Mouse (Mus musculus) liver, postnatal 0 days (tissue): ENCODE measurements around the gene Orm1. TPM values are rescaled to one million over a fixed set of nuclear protein-coding genes. Genes with fewer than 3 reads are reported as not detected.

ENCODE experiments used
- ATAC-seq: fragments of 200-750 bp; cut with Nextera tagmentation; 2 replicates; pipeline ENCODE4 v1.8.0; 2017; ENCODE audit warnings: mild to moderate bottlenecking, moderate library complexity
- DNase-seq: peaks from one replicate; pipeline ENCODE4 v3.0.0-alpha.2; 2016
- H3K27ac ChIP-seq: fragments of 300-500 bp; sonication (generic); 2 replicates; pipeline ENCODE4 v1.5.1; 2014; ENCODE audit warnings: antibody characterized with exemption, moderate library complexity, mild to moderate bottlenecking, low read depth
- H3K27me3 ChIP-seq: fragments of 300-500 bp; sonication (generic); 2 replicates; pipeline ENCODE4 v1.6.1; 2014; ENCODE audit warnings: low read length, control low read depth, mixed read lengths; ENCODE audit not compliant: insufficient read depth
- H3K36me3 ChIP-seq: fragments of 300-500 bp; sonication (generic); replicated peaks from 2 replicates; pipeline ENCODE4 v1.6.1; 2014; ENCODE audit warnings: mild to moderate bottlenecking, control low read depth, low read length, moderate library complexity, mixed read lengths; ENCODE audit not compliant: insufficient read depth
- H3K4me1 ChIP-seq: fragments of 300-500 bp; sonication (generic); 2 replicates; pipeline ENCODE4 v1.6.1; 2014; ENCODE audit warnings: antibody characterized with exemption, mild to moderate bottlenecking, control low read depth; ENCODE audit not compliant: insufficient read depth
- H3K4me2 ChIP-seq: fragments of 300-500 bp; sonication (generic); 2 replicates; pipeline ENCODE4 v1.6.1; 2014; ENCODE audit warnings: low read depth, mild to moderate bottlenecking, low read length, moderate library complexity, mixed read lengths
- H3K4me3 ChIP-seq: fragments of 300-500 bp; sonication (generic); 2 replicates; pipeline ENCODE4 v1.5.1; 2014; ENCODE audit warnings: low read depth, low read length
- H3K9ac ChIP-seq: fragments of 300-500 bp; sonication (generic); replicated peaks from 2 replicates; pipeline ENCODE4 v1.6.1; 2014; ENCODE audit warnings: mild to moderate bottlenecking, moderate library complexity
- H3K9me3 ChIP-seq: fragments of 300-500 bp; sonication (generic); 2 replicates; pipeline ENCODE4 v1.6.1; 2016; ENCODE audit warnings: mild to moderate bottlenecking, control low read depth, low read length, mixed read lengths
- CTCF ChIP-seq: sonication (generic); IDR thresholded peaks from 2 replicates; pipeline ENCODE4 v1.5.1; 2016; ENCODE audit warnings: antibody characterized with exemption, low read depth
- EP300 ChIP-seq: IDR thresholded peaks from 2 replicates; pipeline ENCODE4 v1.6.1; 2016; ENCODE audit warnings: antibody characterized with exemption, low read depth, mild to moderate bottlenecking
- WGBS: fragments of 180-500 bp; shearing (Covaris S2); extraction: QIAGEN DNeasy Blood & Tissue Kit; methylation state at CpG from one replicate; pipeline ENCODE4 v1.1.7; 2014; ENCODE audit not compliant: insufficient replicate concordance; 5-methylcytosine and 5-hydroxymethylcytosine counted together
- polyA plus RNA-seq: library from polyadenylated mRNA; unstranded; fragments of >200 nt; fragmentation: Nextera tagmentation; extraction: Ambion mirVana; gene quantifications from 2 replicates; pipeline ENCODE4 v1.2.1, GENCODE M21; 2015

Orm1 gene
- polyA plus RNA-seq, 1 experiment from 2014 or later: 2.5 TPM

DNA sequence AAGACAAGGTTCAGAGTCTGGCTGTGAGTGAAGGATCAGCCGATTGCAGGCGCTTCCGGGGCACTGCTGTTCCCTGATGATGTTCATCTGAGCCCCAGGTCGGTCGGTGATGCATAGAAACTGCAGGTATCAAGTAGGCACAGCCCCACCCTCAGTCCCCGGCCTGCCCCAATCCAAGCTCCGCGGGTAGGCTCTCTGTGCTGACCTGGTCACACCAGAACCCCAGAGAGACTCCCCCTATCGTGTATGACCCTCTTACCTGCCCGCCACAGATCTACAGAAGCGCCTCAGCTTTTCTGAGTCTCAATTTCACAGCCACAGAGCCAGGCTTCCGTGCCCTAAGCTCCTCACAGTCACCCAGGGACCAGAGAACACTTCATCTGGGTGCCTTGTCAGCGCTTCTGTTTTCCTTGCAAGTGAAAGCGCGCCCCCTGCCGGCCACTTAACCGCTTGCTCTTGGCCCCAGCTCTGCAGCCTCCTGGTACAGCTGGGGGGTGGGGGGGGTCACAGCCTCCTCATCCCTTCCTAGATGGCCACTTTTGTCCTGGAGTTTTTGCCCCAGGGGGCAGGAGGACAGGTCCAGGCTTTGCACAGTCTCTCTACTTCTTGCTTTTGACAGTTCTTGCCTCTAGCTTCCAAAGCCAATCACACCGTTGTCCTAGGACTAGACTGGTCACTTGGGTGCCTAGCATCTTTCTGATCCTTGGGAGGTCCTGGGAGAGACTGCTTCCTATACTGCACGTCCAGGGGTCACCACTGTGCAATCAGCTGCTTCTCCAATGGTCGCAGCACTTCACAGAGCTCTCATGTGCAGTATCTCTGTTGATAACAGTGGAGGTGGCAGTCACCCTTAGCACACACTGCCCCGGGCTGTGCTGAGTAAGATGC lies 36.9 kb upstream of the Orm1 start:
- TF ChIP-seq CTCF (peak; percentile 86), EP300 (no peak)
- Histone ChIP-seq H3K9ac (no peak overlapping the region), H3K4me1 (no peaks in the 10 kb centered on the region), H3K9me3 (no peaks in the 10 kb centered on the region), H3K27ac (no peak overlapping the region), H3K4me3 (no peak overlapping the region), H3K36me3 (no peaks in the 10 kb centered on the region), H3K27me3 (no peaks in the 10 kb centered on the region), H3K4me2 (no peak overlapping the region)
- WGBS: 35% methylated on average over 21 of the region's 21 CpGs
- ATAC-seq: peak; percentile 60
- peak; percentile 91 for DNase-seq

DNA sequence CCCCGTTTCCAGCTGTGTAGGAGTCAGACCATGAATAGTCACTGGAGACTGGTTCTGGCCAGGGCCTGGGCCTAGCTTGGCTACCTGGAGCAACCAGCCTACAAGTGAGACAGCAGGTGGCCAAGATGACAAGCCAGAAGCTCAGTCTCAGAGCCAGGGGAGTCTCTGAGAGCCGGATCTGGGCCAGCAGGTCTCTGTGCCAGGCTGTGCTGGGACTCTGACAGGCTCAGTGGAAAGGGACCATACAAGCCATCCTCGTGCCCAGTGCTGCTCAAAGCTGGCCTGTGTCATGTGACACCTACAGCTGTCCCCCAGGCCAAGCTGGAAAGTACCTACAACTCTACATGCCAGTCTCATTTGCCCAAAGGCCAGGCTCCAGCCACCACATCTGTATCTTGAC lies 36.0 kb upstream of the Orm1 start:
- Histone ChIP-seq H3K4me2 (no peak overlapping the region), H3K36me3 (no peaks in the 10 kb centered on the region), H3K9ac (no peak overlapping the region), H3K9me3 (no peaks in the 10 kb centered on the region), H3K27ac (no peak overlapping the region), H3K27me3 (no peaks in the 10 kb centered on the region), H3K4me3 (no peak overlapping the region), H3K4me1 (no peaks in the 10 kb centered on the region)
- WGBS: 72% methylated on average over 3 of the region's 3 CpGs
- DNase-seq (no peak), ATAC-seq (no peak)
- TF ChIP-seq CTCF (no peak), EP300 (no peak)

DNA sequence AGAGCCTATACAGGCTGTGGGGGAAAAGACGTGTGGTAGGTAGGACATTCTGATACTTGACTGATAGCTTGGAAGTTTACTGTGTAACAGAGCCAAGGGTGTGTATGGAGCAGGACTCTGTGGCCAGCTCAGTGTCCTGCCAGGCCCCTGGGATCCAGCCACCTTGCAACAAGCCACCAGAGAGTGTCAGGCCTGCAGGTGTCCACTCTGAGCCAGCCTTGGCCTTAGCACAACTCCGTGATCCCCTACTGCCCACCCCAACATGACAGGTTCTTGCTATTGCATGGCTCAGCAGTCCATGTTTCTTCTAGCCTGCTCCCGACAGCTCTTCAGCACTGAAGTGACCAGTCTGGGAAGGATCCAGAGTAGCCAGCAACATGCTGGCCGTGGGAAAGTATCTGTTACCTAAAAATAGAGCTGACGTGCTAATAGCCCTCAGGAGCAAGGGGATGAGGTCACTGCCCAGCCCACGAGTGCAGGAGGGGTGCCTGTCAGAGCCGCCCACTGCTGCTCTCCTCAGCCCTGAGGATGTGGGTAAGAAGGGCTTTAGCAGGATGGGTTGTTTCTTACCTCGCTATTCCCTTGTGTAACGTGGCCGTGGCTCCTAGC lies 34.0 kb upstream of the Orm1 start:
- TF ChIP-seq EP300 (no peak), CTCF (no peak)
- no peaks in the 10 kb centered on the region for H3K27me3 ChIP-seq
- H3K4me1 ChIP-seq: no peaks in the 10 kb centered on the region
- WGBS: 59% methylated on average over 10 of the region's 10 CpGs
- no peak overlapping the region for H3K27ac ChIP-seq
- DNase-seq (no peak), ATAC-seq (no peak)
- no peak overlapping the region for H3K9ac ChIP-seq
- H3K4me3 ChIP-seq: no peak overlapping the region
- no peak overlapping the region for H3K4me2 ChIP-seq
- no peaks in the 10 kb centered on the region for H3K9me3 ChIP-seq
- H3K36me3 ChIP-seq: no peaks in the 10 kb centered on the region

DNA sequence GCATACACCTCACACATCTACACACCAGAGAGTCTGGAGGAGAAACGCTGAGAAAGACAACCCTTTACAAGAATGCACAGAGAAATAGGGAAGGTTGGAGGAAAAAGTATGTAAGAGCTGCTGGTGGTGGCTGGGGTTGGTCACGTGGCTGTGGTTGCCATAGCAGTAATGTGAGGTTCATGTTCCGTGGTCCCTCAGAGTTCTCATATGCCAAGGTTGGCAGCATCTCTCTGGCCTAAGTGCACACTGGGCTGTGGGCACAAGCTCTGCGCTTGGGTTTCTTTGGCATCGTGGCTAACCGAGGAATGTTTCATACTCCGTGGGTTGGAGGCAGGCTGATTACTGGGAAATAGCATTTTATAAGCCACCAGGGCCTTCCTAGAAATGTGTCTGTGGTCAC lies 32.9 kb upstream of the Orm1 start:
- TF ChIP-seq CTCF (no peak), EP300 (no peak)
- H3K27ac ChIP-seq: no peak overlapping the region
- no peaks in the 10 kb centered on the region for H3K27me3 ChIP-seq
- WGBS: 79% methylated on average over 7 of the region's 7 CpGs
- no peaks in the 10 kb centered on the region for H3K36me3 ChIP-seq
- ATAC-seq (no peak), DNase-seq (no peak)
- H3K9me3 ChIP-seq: no peaks in the 10 kb centered on the region
- H3K4me3 ChIP-seq: no peak overlapping the region
- no peak overlapping the region for H3K9ac ChIP-seq
- no peak overlapping the region for H3K4me2 ChIP-seq
- no peaks in the 10 kb centered on the region for H3K4me1 ChIP-seq

DNA sequence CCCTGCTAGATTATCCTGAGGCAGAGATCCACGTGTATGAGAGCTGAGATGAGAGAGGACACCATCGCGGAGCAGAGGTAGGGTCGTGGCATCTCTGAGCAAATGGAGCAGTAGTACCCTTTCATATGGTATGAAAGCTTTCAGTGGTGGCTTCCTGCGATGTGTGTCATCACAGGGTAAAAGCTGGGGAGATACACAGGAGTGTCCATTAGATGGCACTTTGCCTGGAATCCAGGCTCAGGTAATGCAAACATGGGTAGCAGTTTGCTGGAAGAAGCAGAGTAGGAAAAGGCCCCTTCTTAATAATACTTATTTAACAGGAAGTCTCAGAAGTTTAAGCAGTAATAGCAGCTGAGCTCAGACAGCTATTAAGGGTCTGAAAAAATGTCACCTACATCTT lies 30.3 kb upstream of the Orm1 start:
- H3K4me2 ChIP-seq: no peak overlapping the region
- 0 out of 2 replicates have a peak, but pooled peaks cover 3% of the 10 kb centered on the region for H3K36me3 ChIP-seq
- ATAC-seq (no peak), DNase-seq (no peak)
- WGBS: 65% methylated on average over 5 of the region's 5 CpGs
- H3K9me3 ChIP-seq: no peaks in the 10 kb centered on the region
- H3K9ac ChIP-seq: no peak overlapping the region
- H3K27ac ChIP-seq: no peak overlapping the region
- no peak for TF ChIP-seq CTCF
- no peak for TF ChIP-seq EP300
- H3K4me1 ChIP-seq: no peaks in the 10 kb centered on the region
- no peak overlapping the region for H3K4me3 ChIP-seq
- no peaks in the 10 kb centered on the region for H3K27me3 ChIP-seq

DNA sequence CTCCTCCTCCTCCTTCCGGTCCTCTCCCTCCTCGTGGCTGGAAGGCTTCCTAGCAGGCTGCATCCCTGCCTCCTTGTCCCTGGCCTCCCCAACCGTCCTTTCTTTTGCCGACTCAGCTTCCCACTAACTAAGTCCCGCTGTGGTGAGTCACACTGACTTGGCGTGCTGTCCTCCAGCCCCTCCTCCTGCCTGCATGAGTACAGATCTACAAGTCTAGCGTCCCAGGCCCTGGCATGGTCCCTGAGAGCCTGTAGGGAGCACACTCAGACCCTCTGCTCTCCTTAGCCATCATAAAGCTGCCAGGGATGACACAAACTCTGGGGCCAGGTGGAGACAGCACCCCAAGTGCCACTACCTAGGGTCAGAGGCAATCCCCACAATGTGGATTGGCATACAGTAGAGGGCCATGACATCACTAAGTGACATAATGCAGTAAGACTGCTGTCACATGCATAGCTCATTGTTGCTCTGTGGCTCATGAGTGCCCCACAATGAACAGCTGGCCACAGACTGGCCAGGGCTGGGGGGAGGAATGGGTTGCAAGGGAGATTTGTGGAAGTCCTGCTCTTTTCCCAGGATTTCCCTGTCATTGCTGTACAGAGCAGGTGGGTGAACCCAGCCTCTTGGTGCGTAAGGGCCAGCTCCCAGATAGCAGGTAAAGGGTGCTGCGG lies 28.1 kb upstream of the Orm1 start:
- H3K27me3 ChIP-seq: no peaks in the 10 kb centered on the region
- DNase-seq (no peak), ATAC-seq (no peak)
- TF ChIP-seq CTCF (no peak), EP300 (no peak)
- H3K4me3 ChIP-seq: no peak overlapping the region
- WGBS: 58% methylated on average over 9 of the region's 9 CpGs
- H3K4me1 ChIP-seq: no peaks in the 10 kb centered on the region
- no peak overlapping the region for H3K9ac ChIP-seq
- no peaks in the 10 kb centered on the region for H3K9me3 ChIP-seq
- 0 out of 2 replicates have a peak, but pooled peaks cover 3% of the 10 kb centered on the region for H3K36me3 ChIP-seq
- no peak overlapping the region for H3K4me2 ChIP-seq
- no peak overlapping the region for H3K27ac ChIP-seq
